Mouse (Mus musculus) intestine, embryonic 15.5 days (tissue): Measurements from ENCODE around the gene Olfr190. TPM values are rescaled to one million over a fixed set of nuclear protein-coding genes. Genes with fewer than 3 reads are reported as not detected.
A peak's percentile ranks its signal among the peaks of the same experiment; 100 is the strongest.

Source experiments
- ATAC-seq: fragments of 200-750 bp; cut with Nextera tagmentation; 2 replicates; pipeline ENCODE4 v1.8.0; 2017; ENCODE audit warnings: moderate TSS enrichment, moderate library complexity
- H3K27ac ChIP-seq: fragments of 300-500 bp; sonication (generic); 2 replicates; pipeline ENCODE4 v1.5.1; 2015; ENCODE audit warnings: mild to moderate bottlenecking, inconsistent platforms
- H3K27me3 ChIP-seq: fragments of 300-500 bp; sonication (generic); replicated peaks from 2 replicates; pipeline ENCODE4 v1.6.1; 2015; ENCODE audit warnings: inconsistent platforms
- H3K36me3 ChIP-seq: fragments of 300-500 bp; sonication (generic); 2 replicates; pipeline ENCODE4 v1.6.1; 2015; ENCODE audit warnings: inconsistent platforms
- H3K4me1 ChIP-seq: fragments of 300-500 bp; sonication (generic); replicated peaks from 2 replicates; pipeline ENCODE4 v1.6.1; 2015; ENCODE audit warnings: inconsistent platforms
- H3K4me2 ChIP-seq: fragments of 300-500 bp; sonication (generic); replicated peaks from 2 replicates; pipeline ENCODE4 v1.6.1; 2015; ENCODE audit warnings: mild to moderate bottlenecking, inconsistent platforms
- H3K4me3 ChIP-seq: fragments of 300-500 bp; sonication (generic); replicated peaks from 2 replicates; pipeline ENCODE4 v1.5.1; 2015; ENCODE audit warnings: inconsistent platforms
- H3K9ac ChIP-seq: fragments of 300-500 bp; sonication (generic); 2 replicates; pipeline ENCODE4 v1.6.1; 2015; ENCODE audit warnings: inconsistent platforms
- H3K9me3 ChIP-seq: fragments of 300-500 bp; sonication (generic); 2 replicates; pipeline ENCODE4 v1.6.1; 2016; ENCODE audit warnings: inconsistent platforms
- WGBS: fragments of 180-500 bp; shearing (Covaris S2); methylation state at CpG from one replicate; pipeline ENCODE4 v1.1.7; 2015; 5-methylcytosine and 5-hydroxymethylcytosine counted together
- polyA plus RNA-seq: library from polyadenylated mRNA; unstranded; fragments of >200 nt; fragmentation: Nextera tagmentation; extraction: Ambion mirVana; gene quantifications from 2 replicates; pipeline ENCODE4 v1.2.1, GENCODE M21; 2015

Olfr190 gene
- polyA plus RNA-seq, 1 experiment from 2014 or later: not detected

DNA sequence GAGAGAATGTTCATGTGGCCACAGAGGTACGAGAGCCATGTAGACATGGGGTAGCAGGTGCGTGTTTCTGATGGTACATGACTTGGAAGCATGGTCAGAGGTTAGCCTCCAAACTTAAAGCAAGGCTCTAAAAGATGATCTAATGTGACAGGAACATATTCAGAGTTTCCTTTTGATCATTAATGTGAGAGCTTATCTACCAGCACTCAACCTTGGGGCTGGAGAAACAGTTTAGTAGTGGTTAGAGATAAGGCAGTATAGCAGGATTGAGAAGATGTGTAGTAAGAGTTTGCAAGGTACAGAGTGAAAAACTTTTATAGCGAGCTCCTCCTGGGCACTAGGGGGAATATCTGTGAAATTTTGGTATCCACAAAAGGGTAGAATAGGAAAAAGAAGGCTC, 32.0 kb downstream of the Olfr190 start:
- WGBS: 85% methylated on average over 3 of the region's 3 CpGs
- H3K4me3 ChIP-seq: no peak overlapping the region

DNA sequence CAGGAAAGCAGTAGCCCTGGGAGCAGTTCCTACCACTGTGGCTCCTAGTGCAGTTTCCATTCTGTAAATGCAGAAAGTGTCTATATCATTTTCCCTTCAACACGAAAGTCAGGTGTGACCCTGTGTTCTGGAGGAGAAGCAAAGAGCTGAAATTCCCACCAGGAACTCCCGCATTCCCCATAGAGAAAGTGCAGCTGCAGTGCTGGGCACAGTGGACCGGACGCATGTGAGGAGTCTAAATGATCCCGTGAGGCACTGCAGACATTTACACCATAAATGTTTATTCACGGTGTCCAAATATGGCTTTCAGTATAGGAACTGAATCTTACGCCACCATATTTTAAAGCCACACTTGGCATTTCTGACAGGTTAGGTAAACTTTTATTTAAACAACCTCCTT, 38.1 kb downstream of the Olfr190 start, which contains the start of gene Olfr187:
Olfr187 (minus strand) TSS at position 58 of the 400 bp plus-strand sequence.
- Histone ChIP-seq H3K9me3 (no peaks in the 10 kb centered on the region), H3K4me1 (no peaks in the 10 kb centered on the region), H3K9ac (no peak within 1 kb of the TSS), H3K36me3 (no peaks in the 10 kb centered on the region), H3K4me3 (no peak within 1 kb of the TSS), H3K4me2 (peak within 1 kb of the TSS; percentile 24), H3K27me3 (no peaks in the 10 kb centered on the region), H3K27ac (no peak within 1 kb of the TSS; the same call in 1 of the 2 replicates)
- WGBS: 54% methylated on average over 7 of the region's 7 CpGs
- peak; percentile 55; the same call in 1 of the 2 replicates for ATAC-seq

More for the DNA sequence above, 32.0 kb downstream of the Olfr190 start:
- Histone ChIP-seq H3K36me3 (no peaks in the 10 kb centered on the region), H3K9ac (no peak overlapping the region), H3K27ac (no peak overlapping the region), H3K4me2 (no peak overlapping the region), H3K9me3 (no peaks in the 10 kb centered on the region), H3K27me3 (no peaks in the 10 kb centered on the region), H3K4me1 (no peaks in the 10 kb centered on the region)
- ATAC-seq: no peak

DNA sequence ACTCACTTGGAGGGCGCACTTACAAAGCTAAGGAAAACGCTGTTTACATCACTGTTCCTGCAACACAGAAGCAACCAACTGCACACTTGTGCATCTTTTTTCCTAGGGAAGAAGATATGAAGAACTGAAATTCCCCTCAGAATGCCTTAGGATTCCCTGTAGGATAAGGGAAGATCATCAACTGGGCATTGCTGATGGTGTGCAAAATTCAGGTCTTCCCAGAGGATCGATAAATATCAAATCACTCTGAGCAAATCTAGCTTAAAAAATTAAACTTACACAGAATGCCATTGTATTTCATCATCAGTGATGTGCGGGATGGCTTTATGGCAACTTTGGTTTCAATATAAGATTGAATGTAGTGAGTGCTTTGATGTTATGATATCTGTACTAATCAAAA, 47.6 kb downstream of the Olfr190 start, which contains the start of gene Olfr186:
Olfr186 (minus strand) TSS at position 101 of the 400 bp plus-strand sequence.
- no peak for ATAC-seq
- WGBS: 89% methylated on average over 4 of the region's 4 CpGs
- H3K36me3 ChIP-seq: no peaks in the 10 kb centered on the region
- no peaks in the 10 kb centered on the region for H3K4me1 ChIP-seq
- H3K9ac ChIP-seq: no peak within 1 kb of the TSS
- no peak within 1 kb of the TSS for H3K27ac ChIP-seq
- no peak within 1 kb of the TSS for H3K4me2 ChIP-seq
- H3K4me3 ChIP-seq: no peak within 1 kb of the TSS
- H3K9me3 ChIP-seq: no peaks in the 10 kb centered on the region
- H3K27me3 ChIP-seq: no peaks in the 10 kb centered on the region

Other genes starting within 250 kb of the Olfr190 start
- not detected in 2 replicates for gene Olfr177, start 203.2 kb downstream of the Olfr190 start, polyA plus RNA-seq
- not detected in 2 replicates for gene Olfr178, start 185.9 kb downstream of the Olfr190 start, polyA plus RNA-seq
- not detected in 2 replicates for gene Olfr181, start 149.2 kb downstream of the Olfr190 start, polyA plus RNA-seq
- not detected in 2 replicates for gene Olfr180, start 148.6 kb downstream of the Olfr190 start, polyA plus RNA-seq
- not detected in 2 replicates for gene Olfr183, start 82.6 kb downstream of the Olfr190 start, polyA plus RNA-seq
- gene Olfr186, start 47.7 kb downstream of the Olfr190 start, polyA plus RNA-seq: not detected in 2 replicates
- gene Olfr187, start 38.2 kb downstream of the Olfr190 start, polyA plus RNA-seq: not detected in 2 replicates
- gene Olfr191, start 11.8 kb upstream of the Olfr190 start, polyA plus RNA-seq: not detected in 2 replicates
- gene Olfr193, start 33.9 kb upstream of the Olfr190 start, polyA plus RNA-seq: not detected in 2 replicates
- not detected in 2 replicates for gene Olfr194, start 43.1 kb upstream of the Olfr190 start, polyA plus RNA-seq
- gene Olfr195, start 69.0 kb upstream of the Olfr190 start, polyA plus RNA-seq: not detected in 2 replicates
- not detected in 2 replicates for gene Olfr196, start 92.4 kb upstream of the Olfr190 start, polyA plus RNA-seq
- gene Olfr198, start 125.5 kb upstream of the Olfr190 start, polyA plus RNA-seq: not detected in 2 replicates
- gene Olfr199, start 141.8 kb upstream of the Olfr190 start, polyA plus RNA-seq: not detected in 2 replicates
- not detected in 2 replicates for gene Olfr201, start 194.6 kb upstream of the Olfr190 start, polyA plus RNA-seq
- not detected in 2 replicates for gene Olfr202, start 208.8 kb upstream of the Olfr190 start, polyA plus RNA-seq
- not detected in 2 replicates for gene Olfr203, start 220.9 kb upstream of the Olfr190 start, polyA plus RNA-seq
- not detected in 2 replicates for gene Olfr204, start 240.2 kb upstream of the Olfr190 start, polyA plus RNA-seq